Mouse (Mus musculus) brain, embryonic 14.5 days (tissue): ENCODE data around the gene Ttc30a1.

Source experiments
- CTCF ChIP-seq: fragments of 200-500 bp; IDR thresholded peaks from 2 replicates; pipeline ENCODE4 v1.5.1; 2012; ENCODE audit warnings: inconsistent platforms, mild to moderate bottlenecking, moderate library complexity, borderline replicate concordance; ENCODE audit not compliant: insufficient read depth, insufficient read length; ENCODE audit errors: extremely low read depth
- POLR2A ChIP-seq: fragments of 200-500 bp; IDR thresholded peaks from 2 replicates; pipeline ENCODE4 v1.6.1; 2012; ENCODE audit warnings: mild to moderate bottlenecking, inconsistent platforms, borderline replicate concordance; ENCODE audit not compliant: poor library complexity, insufficient read depth, insufficient read length, severe bottlenecking; ENCODE audit errors: extremely low read depth

DNA sequence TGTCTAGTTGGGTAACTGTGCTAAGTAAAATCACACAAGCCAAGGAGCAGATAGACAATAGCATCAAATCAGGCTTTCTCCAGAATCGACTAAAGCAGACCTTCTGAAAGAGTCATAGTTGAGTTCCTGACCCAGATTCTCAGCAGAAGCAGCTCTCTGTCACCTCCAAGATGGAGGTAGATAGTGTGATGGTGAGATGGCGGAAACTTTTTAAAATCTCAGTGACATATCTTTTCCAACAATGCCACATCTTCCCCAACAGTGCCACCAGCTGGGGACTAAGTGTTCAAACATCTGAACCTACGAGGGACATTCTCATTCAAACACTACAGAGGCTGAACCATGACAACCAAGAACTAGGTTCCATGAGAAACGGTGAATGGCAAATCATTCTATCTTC, 859 bp upstream of the Ttc30a1 start:
- TF ChIP-seq CTCF (no peak), POLR2A (no peak)
